In genomic region chr13:23630653-23631052, GRCm38 (mm10) we compare ENCODE assay signal across 12 mouse cellular contexts. TPM values are rescaled to one million over a fixed set of nuclear protein-coding genes. Genes with fewer than 3 reads are reported as not detected.
A peak's percentile ranks its signal among the peaks of the same experiment; 100 is the strongest.
DNase-seq lines count a peak whose midpoint lies in the region; ATAC-seq and TF ChIP-seq lines count a peak whose summit lies in the region.
"Had no signal": no experiment of that assay in that cellular context is flagged by ENCODE, and none has a peak within 500 bp of the region (broad histone marks: within the 10 kb centered on the region; RNA-seq: fewer than 3 reads in every experiment).

No protein-coding gene starts in this region.

- no peak overlapping the region for H3K4me2 ChIP-seq in forebrain, embryonic 14.5 days (ENCODE audit: low read length)
- no peak overlapping the region for H3K4me2 ChIP-seq in forebrain, embryonic 11.5 days (ENCODE audit: low read depth, low read length, severe bottlenecking)
- H3K4me2 ChIP-seq: liver, embryonic 15.5 days; neural tube, embryonic 13.5 days had no signal

- no peak for ATAC-seq in forebrain, embryonic 14.5 days
- no peak for ATAC-seq in forebrain, embryonic 11.5 days (replicated peaks; ENCODE audit: low FRiP score)
- peak; percentile 90 for ATAC-seq in megakaryocyte-erythroid progenitor cell, adult 5-6 weeks (replicated peaks; ENCODE audit: low FRiP score, low TSS enrichment, poor library complexity, severe bottlenecking)

- TF ChIP-seq CTCF in lung, adult 2 months (IDR thresholded peaks at IDR 0.05; ENCODE audit: insufficient read depth, low read length), result peak; percentile 17; the same call in 1 of the 2 replicates
- TF ChIP-seq CTCF in brain, embryonic 14.5 days (IDR thresholded peaks at IDR 0.05; ENCODE audit: borderline replicate concordance, extremely low read depth, insufficient read depth, insufficient read length), result peak; percentile 42; the same call in 1 of the 2 replicates

- H3K36me3 ChIP-seq in forebrain, embryonic 14.5 days (ENCODE audit: control insufficient read depth, insufficient read depth, low read length), result no peaks in the 10 kb centered on the region
- no peaks in the 10 kb centered on the region for H3K36me3 ChIP-seq in forebrain, embryonic 11.5 days (ENCODE audit: control insufficient read depth, insufficient read depth, low read length)
- H3K36me3 ChIP-seq: G1E; liver, embryonic 15.5 days; neural tube, embryonic 13.5 days had no signal

- H3K9me3 ChIP-seq in forebrain, embryonic 14.5 days (replicated peaks; ENCODE audit: control insufficient read depth, low read length), result no peaks in the 10 kb centered on the region
- no peaks in the 10 kb centered on the region for H3K9me3 ChIP-seq in forebrain, embryonic 11.5 days (ENCODE audit: control insufficient read depth, low read length)
- H3K9me3 ChIP-seq: G1E; liver, embryonic 15.5 days; neural tube, embryonic 13.5 days had no signal

- DNase-seq in forebrain, embryonic 14.5 days (ENCODE audit: low spot score), result peak; percentile 8
- no peak for DNase-seq in forebrain, embryonic 11.5 days (ENCODE audit: low spot score)
- no peak for DNase-seq in lung, adult 2 months
- no peak for DNase-seq in lung, postnatal 25 days (ENCODE audit: low spot score)
- DNase-seq in brain, embryonic 14.5 days (ENCODE audit: low read depth), result peak; percentile 15
- no peak for DNase-seq in urinary bladder, adult 2 months (ENCODE audit: low spot score)
- no peak for DNase-seq in neural tube, embryonic 10.5 days (ENCODE audit: extremely low spot score, low spot score)
- DNase-seq: cerebellum, adult 11-12 months had no signal

- H3K4me3 ChIP-seq in forebrain, embryonic 14.5 days (ENCODE audit: low read depth, low read length), result no peak overlapping the region
- no peak overlapping the region for H3K4me3 ChIP-seq in forebrain, embryonic 11.5 days (ENCODE audit: low read depth, low read length)
- H3K4me3 ChIP-seq in lung, adult 2 months (replicated peaks; ENCODE audit: extremely low read depth, low read depth, low read length), result no peak overlapping the region
- H3K4me3 ChIP-seq: liver, embryonic 15.5 days; neural tube, embryonic 13.5 days had no signal

- H3K27me3 ChIP-seq in forebrain, embryonic 14.5 days (replicated peaks; ENCODE audit: control insufficient read depth, insufficient read depth, low read length), result no peaks in the 10 kb centered on the region
- no peaks in the 10 kb centered on the region for H3K27me3 ChIP-seq in forebrain, embryonic 11.5 days (ENCODE audit: control insufficient read depth, insufficient read depth, low read length)
- H3K27me3 ChIP-seq: neural tube, embryonic 13.5 days had no signal

- 41% methylated on average over 1 of the region's 1 CpGs for WGBS in forebrain, embryonic 14.5 days
- 37% methylated on average over 1 of the region's 1 CpGs for WGBS in forebrain, embryonic 11.5 days
- 19% methylated on average over 1 of the region's 1 CpGs for WGBS in lung, adult 2 months

- no peaks in the 10 kb centered on the region for H3K4me1 ChIP-seq in forebrain, embryonic 14.5 days (ENCODE audit: control insufficient read depth, insufficient read depth, low read length)
- H3K4me1 ChIP-seq in forebrain, embryonic 11.5 days (replicated peaks; ENCODE audit: control insufficient read depth, insufficient read depth, low read length), result no peaks in the 10 kb centered on the region
- H3K4me1 ChIP-seq in lung, adult 2 months (ENCODE audit: control insufficient read depth, insufficient read depth, low read length), result no peaks in the 10 kb centered on the region
- H3K4me1 ChIP-seq: liver, embryonic 15.5 days; neural tube, embryonic 13.5 days had no signal

- no peak overlapping the region for H3K27ac ChIP-seq in forebrain, embryonic 14.5 days (ENCODE audit: low read depth, low read length)
- H3K27ac ChIP-seq in forebrain, embryonic 11.5 days (ENCODE audit: low read depth, low read length), result no peak overlapping the region
- H3K27ac ChIP-seq: liver, embryonic 15.5 days; neural tube, embryonic 13.5 days had no signal

- no peak for TF ChIP-seq POLR2A in lung, adult 2 months (IDR thresholded peaks at IDR 0.05; ENCODE audit: borderline replicate concordance, extremely low read depth, low read depth, low read length)
- no peak for TF ChIP-seq POLR2A in brain, embryonic 14.5 days (IDR thresholded peaks at IDR 0.05; ENCODE audit: borderline replicate concordance, extremely low read depth, insufficient read depth, insufficient read length, poor library complexity, severe bottlenecking)

- no peak overlapping the region for H3K9ac ChIP-seq in forebrain, embryonic 14.5 days (ENCODE audit: low read length)
- H3K9ac ChIP-seq in forebrain, embryonic 11.5 days (ENCODE audit: low read length), result no peak overlapping the region
- H3K9ac ChIP-seq: liver, embryonic 15.5 days; neural tube, embryonic 13.5 days had no signal

RNA-seq across cellular contexts. Expression of gene Hist1h1e, which starts 8.3 kb away (rescaled TPM):
- 12.2 and 17.8 TPM in 2 replicates for polyA plus RNA-seq in forebrain, embryonic 14.5 days (2014; fragmentation: Nextera tagmentation; extraction: Ambion mirVana)
- 27.3 and 27.7 TPM in 2 replicates for polyA plus RNA-seq in forebrain, embryonic 11.5 days (2014; fragmentation: Nextera tagmentation; extraction: Ambion mirVana)
- polyA plus RNA-seq in lung, adult 2 months (2012; rRNA removed), result 2.0 and 2.4 TPM in 2 replicates
- 5.8 and 7.8 TPM in 2 replicates for polyA plus RNA-seq in brain, embryonic 14.5 days (2012; rRNA removed)
- 289 and 399 TPM in 2 replicates for total RNA-seq in megakaryocyte-erythroid progenitor cell, adult 5-6 weeks (2014; fragmentation: Nextera tagmentation)
- 199 and 265 TPM in 2 replicates for total RNA-seq in megakaryocyte-erythroid progenitor cell, adult 5-6 weeks (2017)
- polyA plus RNA-seq in urinary bladder, adult 2 months (2012; rRNA removed), result 1.1 and 2.4 TPM in 2 replicates

RNA-seq across cellular contexts. Expression of gene Hist1h2be, which starts 9.7 kb away (rescaled TPM):
- 1.2 and 1.8 TPM in 2 replicates for polyA plus RNA-seq in forebrain, embryonic 14.5 days (2014; fragmentation: Nextera tagmentation; extraction: Ambion mirVana)
- polyA plus RNA-seq in forebrain, embryonic 11.5 days (2014; fragmentation: Nextera tagmentation; extraction: Ambion mirVana), result 4.0 and 4.6 TPM in 2 replicates
- 2.7 and 3.0 TPM in 2 replicates for polyA plus RNA-seq in lung, adult 2 months (2012; rRNA removed)
- 3.5 TPM in 2 replicates for polyA plus RNA-seq in brain, embryonic 14.5 days (2012; rRNA removed)
- 26.9 and 37.8 TPM in 2 replicates for total RNA-seq in megakaryocyte-erythroid progenitor cell, adult 5-6 weeks (2014; fragmentation: Nextera tagmentation)
- total RNA-seq in megakaryocyte-erythroid progenitor cell, adult 5-6 weeks (2017), result 47.9 and 73.4 TPM in 2 replicates
- 2.6 and 3.4 TPM in 2 replicates for polyA plus RNA-seq in urinary bladder, adult 2 months (2012; rRNA removed)

RNA-seq across cellular contexts. Expression of gene Hist1h4d, which starts 49.3 kb away (rescaled TPM):
- polyA plus RNA-seq in forebrain, embryonic 14.5 days (2014; fragmentation: Nextera tagmentation; extraction: Ambion mirVana), result 61.0 and 106 TPM in 2 replicates
- 132 and 133 TPM in 2 replicates for polyA plus RNA-seq in forebrain, embryonic 11.5 days (2014; fragmentation: Nextera tagmentation; extraction: Ambion mirVana)
- polyA plus RNA-seq in lung, adult 2 months (2012; rRNA removed), result 9.0 and 9.5 TPM in 2 replicates
- 6.5 and 18.7 TPM in 2 replicates for polyA plus RNA-seq in brain, embryonic 14.5 days (2012; rRNA removed)
- 470 and 507 TPM in 2 replicates for total RNA-seq in megakaryocyte-erythroid progenitor cell, adult 5-6 weeks (2014; fragmentation: Nextera tagmentation)
- 756 and 1,171 TPM in 2 replicates for total RNA-seq in megakaryocyte-erythroid progenitor cell, adult 5-6 weeks (2017)
- polyA plus RNA-seq in urinary bladder, adult 2 months (2012; rRNA removed), result 0.47 and 3.4 TPM in 2 replicates

RNA-seq across cellular contexts. Expression of gene Hist1h2ac, which starts 53.1 kb away (rescaled TPM):
- polyA plus RNA-seq in forebrain, embryonic 14.5 days (2014; fragmentation: Nextera tagmentation; extraction: Ambion mirVana), result 0.91 and 1.3 TPM in 2 replicates
- 1.1 and 1.2 TPM in 2 replicates for polyA plus RNA-seq in forebrain, embryonic 11.5 days (2014; fragmentation: Nextera tagmentation; extraction: Ambion mirVana)
- polyA plus RNA-seq in lung, adult 2 months (2012; rRNA removed), result 0.45 and 0.61 TPM in 2 replicates
- 1.7 and 1.8 TPM in 2 replicates for polyA plus RNA-seq in brain, embryonic 14.5 days (2012; rRNA removed)
- total RNA-seq in megakaryocyte-erythroid progenitor cell, adult 5-6 weeks (2014; fragmentation: Nextera tagmentation), result 3.8 and 6.0 TPM in 2 replicates
- 56.0 and 87.4 TPM in 2 replicates for total RNA-seq in megakaryocyte-erythroid progenitor cell, adult 5-6 weeks (2017)
- polyA plus RNA-seq in urinary bladder, adult 2 months (2012; rRNA removed), result 0.45 and 0.86 TPM in 2 replicates

RNA-seq across cellular contexts. Expression of gene Hist1h2bc, which starts 53.3 kb away (rescaled TPM):
- polyA plus RNA-seq in forebrain, embryonic 14.5 days (2014; fragmentation: Nextera tagmentation; extraction: Ambion mirVana), result 32.2 and 39.5 TPM in 2 replicates
- 23.4 and 25.3 TPM in 2 replicates for polyA plus RNA-seq in forebrain, embryonic 11.5 days (2014; fragmentation: Nextera tagmentation; extraction: Ambion mirVana)
- polyA plus RNA-seq in lung, adult 2 months (2012; rRNA removed), result 142 and 182 TPM in 2 replicates
- 32.0 and 48.5 TPM in 2 replicates for polyA plus RNA-seq in brain, embryonic 14.5 days (2012; rRNA removed)
- total RNA-seq in megakaryocyte-erythroid progenitor cell, adult 5-6 weeks (2014; fragmentation: Nextera tagmentation), result 74.9 and 133 TPM in 2 replicates
- total RNA-seq in megakaryocyte-erythroid progenitor cell, adult 5-6 weeks (2017), result 136 and 209 TPM in 2 replicates
- polyA plus RNA-seq in urinary bladder, adult 2 months (2012; rRNA removed), result 193 and 203 TPM in 2 replicates

Comparison
In these comparisons a context has a peak if more than half of its experiments do, and no peak if none do; other contexts are left out.
1. DNase-seq: peak in forebrain, embryonic 14.5 days (single experiment) and brain, embryonic 14.5 days (single experiment); none in forebrain, embryonic 11.5 days (single experiment), lung, adult 2 months (single experiment), lung, postnatal 25 days (single experiment), urinary bladder, adult 2 months (single experiment) and neural tube, embryonic 10.5 days (single experiment).